Mouse (Mus musculus): ENCODE results near the gene Gpr137b.
"Not testable (repeated sequence)": the region's sequence is repeated elsewhere in the genome, so short reads cannot be mapped to it uniquely, and the experiment has no call there.

- not testable (repeated sequence) for TF ChIP-seq CTCF, POLR2A (IDR thresholded peaks at IDR 0.05; ENCODE audit: extremely low read depth, insufficient read depth, low read length)
Measured at GRCm38 (mm10) chr13:13437460-13438015, 43.7 kb upstream of the Gpr137b start, which contains the start of gene Nid1.
